Mouse (Mus musculus) intestine, postnatal 0 days (tissue): ENCODE results near the gene Ccdc85c. TPM values are rescaled to one million over a fixed set of nuclear protein-coding genes. Genes with fewer than 3 reads are reported as not detected.

Experiments
- ATAC-seq: fragments of 200-750 bp; cut with Nextera tagmentation; 2 replicates; pipeline ENCODE4 v1.8.0; 2017; ENCODE audit warnings: mild to moderate bottlenecking, moderate TSS enrichment, moderate library complexity
- H3K27ac ChIP-seq: fragments of 300-500 bp; sonication (generic); 2 replicates; pipeline ENCODE4 v1.5.1; 2014; ENCODE audit warnings: mild to moderate bottlenecking, low read depth, low read length, moderate library complexity
- H3K27me3 ChIP-seq: fragments of 300-500 bp; sonication (generic); replicated peaks from 2 replicates; pipeline ENCODE4 v1.6.1; 2014; ENCODE audit warnings: low read length, mixed read lengths; ENCODE audit not compliant: control insufficient read depth, insufficient read depth
- H3K36me3 ChIP-seq: fragments of 300-500 bp; sonication (generic); 2 replicates; pipeline ENCODE4 v1.6.1; 2014; ENCODE audit warnings: mild to moderate bottlenecking, moderate library complexity; ENCODE audit not compliant: control insufficient read depth, insufficient read depth
- H3K4me1 ChIP-seq: fragments of 300-500 bp; sonication (generic); replicated peaks from 2 replicates; pipeline ENCODE4 v1.6.1; 2014; ENCODE audit warnings: antibody characterized with exemption, low read length, mixed read lengths; ENCODE audit not compliant: control insufficient read depth, insufficient read depth
- H3K4me2 ChIP-seq: fragments of 300-500 bp; sonication (generic); replicated peaks from 2 replicates; pipeline ENCODE4 v1.6.1; 2014; ENCODE audit warnings: low read depth, mild to moderate bottlenecking, moderate library complexity
- H3K4me3 ChIP-seq: fragments of 300-500 bp; sonication (generic); 2 replicates; pipeline ENCODE4 v1.5.1; 2014; ENCODE audit warnings: low read depth, low read length
- H3K9ac ChIP-seq: fragments of 300-500 bp; sonication (generic); 2 replicates; pipeline ENCODE4 v1.6.1; 2014; ENCODE audit warnings: mild to moderate bottlenecking, low read depth, low read length
- H3K9me3 ChIP-seq: fragments of 300-500 bp; sonication (generic); 2 replicates; pipeline ENCODE4 v1.6.1; 2016; ENCODE audit warnings: mixed run types; ENCODE audit not compliant: control insufficient read depth
- CTCF ChIP-seq: sonication (generic); IDR thresholded peaks from 2 replicates; pipeline ENCODE4 v1.5.1; 2016; ENCODE audit warnings: low read depth, mild to moderate bottlenecking, control low read depth, antibody characterized with exemption, moderate library complexity
- WGBS: fragments of 180-500 bp; shearing (Covaris S2); extraction: QIAGEN DNeasy Blood & Tissue Kit; methylation state at CpG from one replicate; pipeline ENCODE4 v1.1.7; 2014; 5-methylcytosine and 5-hydroxymethylcytosine counted together
- polyA plus RNA-seq: library from polyadenylated mRNA; unstranded; fragments of >200 nt; fragmentation: Nextera tagmentation; extraction: Ambion mirVana; gene quantifications from 2 replicates; pipeline ENCODE4 v1.2.1, GENCODE M21; 2015

Ccdc85c gene
- polyA plus RNA-seq, 1 experiment from 2014 or later: 10.1 TPM

DNA sequence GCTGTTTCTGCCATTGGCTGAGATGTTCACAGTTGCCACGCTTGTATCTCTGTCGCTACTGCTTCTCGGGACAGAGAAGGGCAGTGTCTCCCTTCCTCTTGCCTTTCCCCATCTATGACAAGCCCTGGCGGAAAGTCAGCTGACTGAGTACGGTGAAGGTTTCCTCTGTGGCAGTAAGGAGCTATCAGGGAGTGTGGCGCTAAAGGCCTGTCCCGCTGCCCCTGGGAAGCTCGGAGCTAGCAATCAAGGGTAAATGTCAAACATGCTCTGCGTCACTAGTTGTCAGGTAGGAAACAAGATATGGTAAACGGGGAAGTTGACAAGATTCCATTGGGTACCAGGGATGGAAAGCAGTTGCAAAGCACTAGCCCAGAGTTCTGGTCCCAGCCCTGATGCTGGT is 40.6 kb upstream of the Ccdc85c start:
- H3K4me1 ChIP-seq: no peaks in the 10 kb centered on the region
- WGBS: 50% methylated on average over 10 of the region's 10 CpGs
- H3K27me3 ChIP-seq: peaks cover 44% of the 10 kb centered on the region
- no peak overlapping the region for H3K27ac ChIP-seq
- no peak for ATAC-seq
- no peak for TF ChIP-seq CTCF
- no peaks in the 10 kb centered on the region for H3K9me3 ChIP-seq
- no peak overlapping the region for H3K4me2 ChIP-seq
- no peak overlapping the region for H3K9ac ChIP-seq
- H3K36me3 ChIP-seq: no peaks in the 10 kb centered on the region; the same call in 1 of the 2 replicates
- no peak overlapping the region for H3K4me3 ChIP-seq

DNA sequence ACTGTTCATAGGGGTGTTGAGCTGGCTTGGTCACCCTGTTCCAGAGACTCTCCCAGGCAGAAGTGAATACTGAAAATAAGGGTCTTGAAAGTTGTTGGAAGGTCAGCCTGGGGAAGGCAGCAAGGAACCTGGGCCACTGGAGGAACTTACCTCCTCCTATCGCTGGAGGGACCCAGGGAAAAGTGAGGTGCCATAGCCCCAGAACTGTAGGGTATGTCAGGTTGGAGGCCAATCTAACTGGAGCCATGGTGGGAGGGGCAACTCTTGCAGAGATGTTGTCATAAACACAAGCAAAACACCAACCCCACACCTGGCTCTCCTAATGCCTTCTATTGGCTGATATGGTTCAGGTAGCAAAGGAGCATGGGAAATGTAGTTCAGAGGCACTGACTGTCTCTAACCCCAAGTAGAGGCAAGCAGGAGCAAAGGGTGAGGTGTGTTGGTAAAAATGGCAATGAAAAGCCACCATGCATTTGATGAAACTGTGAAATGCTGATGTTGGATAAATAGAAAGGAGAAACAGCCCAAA is 38.1 kb upstream of the Ccdc85c start:
- Histone ChIP-seq H3K9me3 (no peaks in the 10 kb centered on the region), H3K36me3 (no peaks in the 10 kb centered on the region; the same call in 1 of the 2 replicates), H3K4me3 (no peak overlapping the region), H3K27me3 (peaks cover 27% of the 10 kb centered on the region), H3K4me1 (no peaks in the 10 kb centered on the region), H3K9ac (no peak overlapping the region), H3K4me2 (no peak overlapping the region), H3K27ac (no peak overlapping the region)
- no peak for TF ChIP-seq CTCF
- no peak for ATAC-seq
- WGBS: 89% methylated on average over 1 of the region's 1 CpGs

DNA sequence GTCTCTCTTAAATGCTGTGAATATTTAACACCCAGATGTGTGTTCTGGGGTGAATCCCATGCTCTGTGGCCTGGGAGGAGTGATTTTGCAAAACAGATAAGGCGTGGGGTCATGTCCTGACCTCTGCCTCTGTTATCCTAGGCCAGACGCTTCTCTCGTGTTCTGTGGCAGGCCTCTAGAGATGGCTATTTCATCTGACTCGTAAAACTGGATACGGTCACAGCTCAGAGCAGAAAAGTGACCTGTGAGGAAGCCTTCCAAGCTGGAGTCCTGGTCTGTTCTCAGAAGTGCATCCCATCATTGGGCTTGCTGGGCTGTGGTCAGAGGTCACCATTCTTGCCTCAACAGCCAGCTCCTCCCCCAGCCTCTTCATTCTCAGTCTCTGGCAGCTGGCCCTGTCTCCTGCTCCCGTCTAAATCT is 37.2 kb upstream of the Ccdc85c start:
- ATAC-seq: no peak

DNA sequence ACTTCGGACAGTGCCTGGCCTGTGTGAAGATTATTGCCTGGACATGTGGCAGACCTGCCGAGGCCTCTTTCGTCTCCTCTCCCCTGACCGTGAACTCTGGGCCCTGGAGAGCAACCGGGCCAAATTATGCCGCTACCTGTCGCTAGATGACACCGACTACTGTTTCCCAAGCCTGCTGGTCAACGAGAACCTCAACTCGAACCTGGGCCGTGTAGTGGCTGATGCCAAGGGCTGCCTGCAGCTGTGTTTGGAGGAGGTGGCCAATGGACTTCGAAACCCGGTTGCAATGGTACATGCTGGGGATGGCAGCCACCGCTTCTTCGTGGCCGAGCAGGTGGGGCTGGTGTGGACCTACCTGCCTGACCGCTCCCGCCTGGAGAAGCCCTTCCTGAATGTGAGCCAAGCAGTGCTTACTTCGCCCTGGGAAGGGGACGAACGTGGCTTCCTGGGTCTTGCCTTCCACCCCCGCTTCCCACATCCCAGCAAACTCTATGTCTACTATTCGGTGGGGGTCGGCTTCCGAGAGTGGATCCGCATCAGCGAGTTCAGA is 36.6 kb upstream of the Ccdc85c start:
- 90% methylated on average over 27 of the region's 27 CpGs for WGBS

More for the DNA sequence above, 37.2 kb upstream of the Ccdc85c start:
- H3K27me3 ChIP-seq: peaks cover 23% of the 10 kb centered on the region
- no peaks in the 10 kb centered on the region for H3K4me1 ChIP-seq
- H3K27ac ChIP-seq: no peak overlapping the region
- no peak overlapping the region for H3K4me2 ChIP-seq
- H3K9me3 ChIP-seq: no peaks in the 10 kb centered on the region
- WGBS: 56% methylated on average over 6 of the region's 6 CpGs
- TF ChIP-seq CTCF: no peak
- H3K36me3 ChIP-seq: no peaks in the 10 kb centered on the region
- no peak overlapping the region for H3K9ac ChIP-seq
- H3K4me3 ChIP-seq: no peak overlapping the region

DNA sequence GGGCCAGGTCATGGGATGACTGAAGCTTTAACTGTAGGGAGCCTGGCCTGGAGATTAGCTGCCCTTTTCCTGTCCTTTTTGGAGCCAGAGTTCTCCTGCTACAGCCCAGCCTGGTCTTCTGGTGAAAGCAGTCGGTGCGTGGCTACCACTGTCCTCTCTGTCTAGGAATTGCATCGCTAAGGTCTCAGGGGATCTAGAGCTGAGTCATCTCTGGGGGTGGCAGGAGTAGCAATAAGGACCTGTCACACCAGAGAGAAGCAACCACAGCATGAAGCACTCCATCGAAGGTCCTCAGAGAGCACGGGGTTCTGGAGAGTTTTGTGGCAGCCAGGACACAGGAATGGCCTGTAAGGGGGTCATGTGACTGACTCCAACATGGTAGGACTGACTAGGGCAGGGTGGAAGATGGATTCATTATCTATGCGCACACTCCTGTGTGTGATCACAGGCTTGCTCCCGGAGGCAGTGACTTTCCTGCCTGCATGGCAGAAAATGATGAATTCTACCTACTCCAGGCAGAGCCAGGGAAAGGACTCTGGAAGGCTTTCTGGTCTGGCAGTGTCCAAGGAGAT is 35.3 kb upstream of the Ccdc85c start:
- no peaks in the 10 kb centered on the region for H3K9me3 ChIP-seq
- no peaks in the 10 kb centered on the region for H3K36me3 ChIP-seq
- peaks cover 8% of the 10 kb centered on the region for H3K27me3 ChIP-seq
- H3K4me3 ChIP-seq: no peak overlapping the region
- no peak for ATAC-seq
- no peak for TF ChIP-seq CTCF
- 78% methylated on average over 7 of the region's 7 CpGs for WGBS
- no peak overlapping the region for H3K4me2 ChIP-seq
- H3K4me1 ChIP-seq: no peaks in the 10 kb centered on the region
- H3K27ac ChIP-seq: no peak overlapping the region
- H3K9ac ChIP-seq: no peak overlapping the region

More for the DNA sequence above, 36.6 kb upstream of the Ccdc85c start:
- no peaks in the 10 kb centered on the region for H3K4me1 ChIP-seq
- ATAC-seq: no peak
- H3K36me3 ChIP-seq: no peaks in the 10 kb centered on the region
- no peak overlapping the region for H3K4me3 ChIP-seq
- H3K27me3 ChIP-seq: peaks cover 18% of the 10 kb centered on the region
- no peaks in the 10 kb centered on the region for H3K9me3 ChIP-seq
- H3K27ac ChIP-seq: no peak overlapping the region
- H3K9ac ChIP-seq: no peak overlapping the region
- no peak for TF ChIP-seq CTCF
- H3K4me2 ChIP-seq: no peak overlapping the region

DNA sequence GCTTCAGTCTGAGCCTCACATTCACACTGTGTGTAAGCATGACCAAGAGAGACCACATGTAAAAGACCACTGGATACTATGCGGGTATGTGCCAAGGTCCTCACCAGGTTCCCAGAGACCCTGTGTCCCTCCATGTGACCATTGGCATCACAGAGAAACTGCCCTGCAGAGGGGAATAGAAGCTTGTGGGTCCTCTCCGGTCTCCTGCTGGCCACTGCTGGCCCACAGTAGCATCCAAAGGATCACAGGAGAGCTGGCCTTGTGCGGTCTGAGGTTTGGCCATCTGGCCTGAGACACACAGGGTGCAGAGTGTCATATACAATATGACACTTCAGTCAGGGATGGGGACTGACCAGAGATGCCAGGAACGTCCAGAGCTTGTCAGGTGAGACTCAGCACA is 34.8 kb upstream of the Ccdc85c start:
- Histone ChIP-seq H3K9me3 (no peaks in the 10 kb centered on the region), H3K27me3 (peaks cover 13% of the 10 kb centered on the region), H3K4me3 (no peak overlapping the region), H3K4me2 (no peak overlapping the region), H3K27ac (no peak overlapping the region), H3K9ac (no peak overlapping the region), H3K36me3 (no peaks in the 10 kb centered on the region), H3K4me1 (no peaks in the 10 kb centered on the region)
- no peak for ATAC-seq
- WGBS: 84% methylated on average over 4 of the region's 4 CpGs
- TF ChIP-seq CTCF: no peak
